Mouse (Mus musculus) liver, embryonic 11.5 days (tissue): Measurements from ENCODE around the gene Best2. TPM values are rescaled to one million over a fixed set of nuclear protein-coding genes. Genes with fewer than 3 reads are reported as not detected.

Source experiments
- ATAC-seq: fragments of 200-750 bp; cut with Nextera tagmentation; replicated peaks from 2 replicates; pipeline ENCODE4 v1.8.0; 2017; ENCODE audit warnings: moderate number of reproducible peaks, mild to moderate bottlenecking, moderate TSS enrichment, moderate library complexity; ENCODE audit not compliant: low FRiP score
- DNase-seq: peaks from one replicate; pipeline ENCODE4 v3.0.0-alpha.2; 2017; ENCODE audit warnings: low spot score
- H3K27ac ChIP-seq: fragments of 300-500 bp; sonication (generic); 2 replicates; pipeline ENCODE4 v1.5.1; 2014; ENCODE audit warnings: mild to moderate bottlenecking, low read depth, low read length, control low read depth
- H3K27me3 ChIP-seq: fragments of 300-500 bp; sonication (generic); replicated peaks from 2 replicates; pipeline ENCODE4 v1.6.1; 2014; ENCODE audit warnings: low read length, mixed read lengths; ENCODE audit not compliant: control insufficient read depth, insufficient read depth
- H3K36me3 ChIP-seq: fragments of 300-500 bp; sonication (generic); 2 replicates; pipeline ENCODE4 v1.6.1; 2014; ENCODE audit warnings: mild to moderate bottlenecking, low read length, moderate library complexity, mixed read lengths; ENCODE audit not compliant: control insufficient read depth, insufficient read depth
- H3K4me1 ChIP-seq: fragments of 300-500 bp; sonication (generic); replicated peaks from 2 replicates; pipeline ENCODE4 v1.6.1; 2014; ENCODE audit warnings: low read length, mixed read lengths; ENCODE audit not compliant: control insufficient read depth, insufficient read depth
- H3K4me2 ChIP-seq: fragments of 300-500 bp; sonication (generic); 2 replicates; pipeline ENCODE4 v1.6.1; 2014; ENCODE audit warnings: mild to moderate bottlenecking, control low read depth, moderate library complexity
- H3K4me3 ChIP-seq: fragments of 300-500 bp; sonication (generic); 2 replicates; pipeline ENCODE4 v1.5.1; 2014; ENCODE audit warnings: low read depth, low read length, control low read depth
- H3K9ac ChIP-seq: fragments of 300-500 bp; sonication (generic); 2 replicates; pipeline ENCODE4 v1.6.1; 2014; ENCODE audit warnings: low read depth, low read length, control low read depth
- H3K9me3 ChIP-seq: fragments of 300-500 bp; sonication (generic); 2 replicates; pipeline ENCODE4 v1.6.1; 2016; ENCODE audit warnings: low read length, inconsistent platforms, mixed read lengths; ENCODE audit not compliant: control insufficient read depth
- WGBS: fragments of 180-500 bp; shearing (Covaris S2); extraction: QIAGEN DNeasy Blood & Tissue Kit; methylation state at CpG from one replicate; pipeline ENCODE4 v1.1.7; 2014; 5-methylcytosine and 5-hydroxymethylcytosine counted together
- polyA plus RNA-seq: library from polyadenylated mRNA; unstranded; fragments of >200 nt; fragmentation: Nextera tagmentation; extraction: Ambion mirVana; gene quantifications from 2 replicates; pipeline ENCODE4 v1.2.1, GENCODE M21; 2014

The Best2 gene
- polyA plus RNA-seq, 1 experiment from 2014 or later = not detected

- peak overlapping the region; percentile 97 for H3K27ac ChIP-seq
- under 1% methylated on average over 9 of the region's 9 CpGs for WGBS
- H3K4me2 ChIP-seq = peak overlapping the region; percentile 96
- ATAC-seq = peak; percentile 25
- peak overlapping the region; percentile 73 for H3K4me3 ChIP-seq
- H3K27me3 ChIP-seq = no peaks in the 10 kb centered on the region
- H3K36me3 ChIP-seq = peaks cover 29% of the 10 kb centered on the region
- H3K9ac ChIP-seq = peak overlapping the region; percentile 95
- DNase-seq = no peak
- peaks cover 17% of the 10 kb centered on the region for H3K4me1 ChIP-seq
- no peaks in the 10 kb centered on the region for H3K9me3 ChIP-seq
Observed at GRCm38 (mm10) chr8:85036381-85036717, 22.0 kb upstream of the Best2 start.

GRCm38 (mm10) chr8:85035728-85036310 lies 21.5 kb upstream of the Best2 start:
- H3K9ac ChIP-seq = peak overlapping the region; percentile 95
- H3K9me3 ChIP-seq = no peaks in the 10 kb centered on the region
- H3K36me3 ChIP-seq = peaks cover 28% of the 10 kb centered on the region
- peak overlapping the region; percentile 96 for H3K4me2 ChIP-seq
- H3K4me1 ChIP-seq = peaks cover 14% of the 10 kb centered on the region
- 2% methylated on average over 15 of the region's 15 CpGs for WGBS
- H3K4me3 ChIP-seq = peak overlapping the region; percentile 73
- no peak for ATAC-seq
- no peaks in the 10 kb centered on the region for H3K27me3 ChIP-seq
- H3K27ac ChIP-seq = peak overlapping the region; percentile 97
- peak; percentile 66 for DNase-seq

- DNase-seq (no peak), ATAC-seq (no peak)
- 4% methylated on average over 12 of the region's 12 CpGs for WGBS
- Histone ChIP-seq H3K4me3 (peak overlapping the region; percentile 73), H3K9ac (peak overlapping the region; percentile 95), H3K27ac (peak overlapping the region; percentile 97), H3K36me3 (peaks cover 25% of the 10 kb centered on the region), H3K9me3 (no peaks in the 10 kb centered on the region), H3K4me1 (peaks cover 14% of the 10 kb centered on the region), H3K4me2 (peak overlapping the region; percentile 96), H3K27me3 (no peaks in the 10 kb centered on the region)
Observed at GRCm38 (mm10) chr8:85035165-85035727, 20.9 kb upstream of the Best2 start.

- Histone ChIP-seq H3K4me2 (peak overlapping the region; percentile 96), H3K27ac (peak overlapping the region; percentile 97), H3K36me3 (peaks cover 25% of the 10 kb centered on the region), H3K27me3 (no peaks in the 10 kb centered on the region), H3K4me3 (peak overlapping the region; percentile 73), H3K9ac (peak overlapping the region; percentile 95), H3K4me1 (peaks cover 10% of the 10 kb centered on the region; the same call in 1 of the 2 replicates), H3K9me3 (no peaks in the 10 kb centered on the region)
- DNase-seq (peak; percentile 71), ATAC-seq (no peak)
- WGBS = 2% methylated on average over 13 of the region's 13 CpGs
Observed at GRCm38 (mm10) chr8:85034764-85035163, 20.4 kb upstream of the Best2 start.

DNA sequence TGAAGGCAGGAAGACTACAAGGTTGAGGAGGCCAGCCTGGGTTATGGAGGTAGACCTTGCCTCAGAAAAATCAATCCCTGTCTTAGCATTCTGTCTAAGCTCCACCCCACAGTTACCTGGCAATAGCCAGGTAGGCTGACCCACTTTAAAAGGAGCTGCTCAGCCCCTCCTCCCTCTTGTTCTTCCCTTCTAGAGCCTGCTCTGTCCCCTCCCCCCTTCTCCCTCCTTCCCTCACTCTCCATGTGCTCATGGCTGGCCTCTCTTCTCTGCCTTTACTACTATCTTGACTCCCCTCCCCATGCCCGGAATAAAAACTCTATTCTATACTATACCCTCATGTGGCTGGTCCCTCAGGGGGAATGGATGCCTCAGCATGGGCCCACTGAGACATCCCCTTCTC lies 19.5 kb upstream of the Best2 start:
- Histone ChIP-seq H3K27ac (0 out of 2 replicates have a peak overlapping the region, but pooled peaks have one; percentile 28), H3K9ac (no peak overlapping the region), H3K27me3 (no peaks in the 10 kb centered on the region), H3K4me1 (peaks cover 14% of the 10 kb centered on the region), H3K36me3 (peaks cover 33% of the 10 kb centered on the region), H3K4me2 (peak overlapping the region; percentile 96; the same call in 1 of the 2 replicates), H3K4me3 (no peak overlapping the region), H3K9me3 (no peaks in the 10 kb centered on the region)
- ATAC-seq (no peak), DNase-seq (no peak)
- 44% methylated on average over 1 of the region's 1 CpGs for whole genome bisulfite sequencing

DNA sequence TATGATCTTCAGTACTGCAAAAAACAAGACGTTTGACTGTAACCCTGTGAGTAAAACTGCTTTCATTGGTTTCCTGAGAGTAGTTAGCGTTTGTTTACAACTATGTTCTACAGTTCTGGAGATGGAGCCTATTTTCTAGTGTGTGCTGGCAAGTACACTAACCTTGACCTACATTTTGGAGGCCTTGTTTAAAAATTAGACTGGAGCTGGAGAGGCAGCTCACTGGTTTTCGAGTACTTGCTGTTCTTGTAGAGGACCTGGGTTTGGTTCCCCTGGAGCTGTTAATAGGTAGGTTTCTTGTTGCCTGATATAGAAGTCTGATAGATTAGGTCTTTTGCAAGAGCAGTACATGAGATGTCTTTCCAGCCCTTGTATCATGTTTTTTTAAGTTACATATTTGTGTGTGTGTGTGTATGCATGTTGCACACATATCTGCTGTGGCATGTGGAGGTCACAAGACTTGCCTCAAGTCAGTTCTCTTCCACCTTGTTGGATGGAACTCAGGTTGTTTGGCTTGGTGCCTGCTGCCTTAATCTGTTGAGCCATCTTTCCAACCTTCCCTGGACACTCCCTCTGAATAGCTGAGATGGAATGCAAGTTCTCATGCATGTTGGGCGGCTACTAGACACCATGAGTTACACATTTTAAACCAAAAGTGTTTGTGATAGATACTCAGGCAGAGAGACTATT lies 18.4 kb upstream of the Best2 start:
- Histone ChIP-seq H3K9ac (no peak overlapping the region), H3K27me3 (no peaks in the 10 kb centered on the region), H3K27ac (no peak overlapping the region), H3K9me3 (no peaks in the 10 kb centered on the region), H3K36me3 (peaks cover 33% of the 10 kb centered on the region), H3K4me3 (no peak overlapping the region), H3K4me1 (peaks cover 25% of the 10 kb centered on the region), H3K4me2 (no peak overlapping the region)
- DNase-seq (no peak), ATAC-seq (no peak)
- WGBS = 78% methylated on average over 4 of the region's 4 CpGs

- peaks cover 33% of the 10 kb centered on the region for H3K36me3 ChIP-seq
- DNase-seq (no peak), ATAC-seq (no peak)
- H3K9ac ChIP-seq = peak overlapping the region; percentile 99; the same call in 1 of the 2 replicates
- H3K9me3 ChIP-seq = no peaks in the 10 kb centered on the region
- no peaks in the 10 kb centered on the region for H3K27me3 ChIP-seq
- no peak overlapping the region for H3K27ac ChIP-seq
- H3K4me1 ChIP-seq = peaks cover 30% of the 10 kb centered on the region
- WGBS = 88% methylated on average over 14 of the region's 14 CpGs
- peak overlapping the region; percentile 92 for H3K4me2 ChIP-seq
- H3K4me3 ChIP-seq = peak overlapping the region; percentile 100
Observed at GRCm38 (mm10) chr8:85029271-85029670, 14.9 kb upstream of the Best2 start.

- no peak overlapping the region for H3K27ac ChIP-seq
- peak overlapping the region; percentile 99 for H3K9ac ChIP-seq
- peak overlapping the region; percentile 92 for H3K4me2 ChIP-seq
- H3K9me3 ChIP-seq = no peaks in the 10 kb centered on the region
- no peak for DNase-seq
- H3K27me3 ChIP-seq = no peaks in the 10 kb centered on the region
- peaks cover 35% of the 10 kb centered on the region for H3K4me1 ChIP-seq
- peaks cover 39% of the 10 kb centered on the region for H3K36me3 ChIP-seq
- ATAC-seq = no peak
- H3K4me3 ChIP-seq = peak overlapping the region; percentile 100
- WGBS = 32% methylated on average over 2 of the region's 2 CpGs
Observed at GRCm38 (mm10) chr8:85027922-85028321, 13.6 kb upstream of the Best2 start.
